Mouse (Mus musculus): ENCODE measurements around the gene Senp6. TPM values are rescaled to one million over a fixed set of nuclear protein-coding genes. Genes with fewer than 3 reads are reported as not detected.
"Not testable (repeated sequence)": the region's sequence is repeated elsewhere in the genome, so short reads cannot be mapped to it uniquely, and the experiment has no call there.

The Senp6 gene
- polyA plus RNA-seq, 1 experiment from 2014 or later: 41.6 TPM

GRCm38 (mm10) chr9:80037997-80038383 is 28.7 kb upstream of the Senp6 start:
- no peaks in the 10 kb centered on the region for H3K9me3 ChIP-seq (ENCODE audit: control insufficient read depth, low read length)
- H3K27me3 ChIP-seq (replicated peaks; ENCODE audit: control insufficient read depth, insufficient read depth, low read length): no peaks in the 10 kb centered on the region
- no peak overlapping the region for H3K4me2 ChIP-seq
- H3K9ac ChIP-seq (ENCODE audit: low read depth, low read length): no peak overlapping the region
- H3K4me3 ChIP-seq (ENCODE audit: low read depth, low read length): no peak overlapping the region
- no peak overlapping the region for H3K27ac ChIP-seq (ENCODE audit: low read depth, low read length)
- DNase-seq (ENCODE audit: low spot score): no peak
- H3K36me3 ChIP-seq (ENCODE audit: control insufficient read depth, insufficient read depth, low read length): no peaks in the 10 kb centered on the region
- H3K4me1 ChIP-seq (replicated peaks; ENCODE audit: control insufficient read depth, insufficient read depth, low read length): no peaks in the 10 kb centered on the region
- no peak for ATAC-seq (replicated peaks; ENCODE audit: low FRiP score)

- H3K27me3 ChIP-seq (replicated peaks; ENCODE audit: control insufficient read depth, insufficient read depth, low read length): no peaks in the 10 kb centered on the region
- no peak overlapping the region for H3K4me2 ChIP-seq
- H3K4me1 ChIP-seq (replicated peaks; ENCODE audit: control insufficient read depth, insufficient read depth, low read length): no peaks in the 10 kb centered on the region
- WGBS: 56% methylated on average over 2 of the region's 2 CpGs
- H3K4me3 ChIP-seq (ENCODE audit: low read depth, low read length): no peak overlapping the region
- no peak overlapping the region for H3K27ac ChIP-seq (ENCODE audit: low read depth, low read length)
- no peaks in the 10 kb centered on the region for H3K9me3 ChIP-seq (ENCODE audit: control insufficient read depth, low read length)
- DNase-seq (ENCODE audit: low spot score) (no peak), ATAC-seq (replicated peaks; ENCODE audit: low FRiP score) (no peak)
- no peaks in the 10 kb centered on the region for H3K36me3 ChIP-seq (ENCODE audit: control insufficient read depth, insufficient read depth, low read length)
- no peak overlapping the region for H3K9ac ChIP-seq (ENCODE audit: low read depth, low read length)
Measured at GRCm38 (mm10) chr9:80039296-80039815, 27.3 kb upstream of the Senp6 start.

DNA sequence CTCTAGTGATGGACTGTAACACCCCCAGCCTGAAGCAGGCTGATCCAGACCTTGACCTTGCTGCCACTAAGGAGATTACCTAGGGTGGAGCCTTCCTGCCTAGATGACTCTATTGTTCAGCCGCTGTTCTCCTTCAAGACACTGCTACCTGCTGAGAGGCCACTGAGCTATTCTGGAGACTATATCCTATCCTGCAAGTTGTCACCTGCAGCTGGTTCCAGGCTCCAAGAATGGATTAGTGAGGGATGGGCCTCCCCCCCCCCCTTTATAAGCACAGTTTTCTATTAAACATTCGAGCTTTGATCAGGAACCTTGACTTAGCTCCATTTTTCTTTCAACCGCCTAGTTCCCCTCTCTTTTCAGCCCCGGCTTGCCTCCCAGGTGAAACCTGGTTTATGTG is 22.4 kb upstream of the Senp6 start:
- not testable (repeated sequence) for H3K4me2 ChIP-seq; H3K9me3 ChIP-seq (ENCODE audit: control insufficient read depth, low read length); H3K9ac ChIP-seq (ENCODE audit: low read depth, low read length); DNase-seq (ENCODE audit: low spot score); H3K27ac ChIP-seq (ENCODE audit: low read depth, low read length); H3K4me1 ChIP-seq (replicated peaks; ENCODE audit: control insufficient read depth, insufficient read depth, low read length); H3K4me3 ChIP-seq (ENCODE audit: low read depth, low read length); H3K36me3 ChIP-seq (ENCODE audit: control insufficient read depth, insufficient read depth, low read length); H3K27me3 ChIP-seq (replicated peaks; ENCODE audit: control insufficient read depth, insufficient read depth, low read length); ATAC-seq (replicated peaks; ENCODE audit: low FRiP score)
- WGBS: 81% methylated on average over 4 of the region's 4 CpGs

GRCm38 (mm10) chr9:80049271-80049670 is 17.4 kb upstream of the Senp6 start:
- not testable (repeated sequence) for ATAC-seq (replicated peaks; ENCODE audit: low FRiP score)

GRCm38 (mm10) chr9:80052951-80053350 is 13.8 kb upstream of the Senp6 start:
- Histone ChIP-seq H3K9me3 (ENCODE audit: control insufficient read depth, low read length) (peaks cover 2% of the 10 kb centered on the region; the same call in 1 of the 2 replicates), H3K4me2 (no peak overlapping the region), H3K36me3 (ENCODE audit: control insufficient read depth, insufficient read depth, low read length) (no peaks in the 10 kb centered on the region), H3K27me3 (replicated peaks; ENCODE audit: control insufficient read depth, insufficient read depth, low read length) (no peaks in the 10 kb centered on the region), H3K27ac (ENCODE audit: low read depth, low read length) (no peak overlapping the region), H3K4me3 (ENCODE audit: low read depth, low read length) (no peak overlapping the region), H3K9ac (ENCODE audit: low read depth, low read length) (no peak overlapping the region), H3K4me1 (replicated peaks; ENCODE audit: control insufficient read depth, insufficient read depth, low read length) (no peaks in the 10 kb centered on the region)
- DNase-seq (ENCODE audit: low spot score) (no peak), ATAC-seq (replicated peaks; ENCODE audit: low FRiP score) (no peak)
- 77% methylated on average over 5 of the region's 5 CpGs for WGBS

More at GRCm38 (mm10) chr9:80049271-80049670, 17.4 kb upstream of the Senp6 start:
- H3K27ac ChIP-seq (ENCODE audit: low read depth, low read length); H3K36me3 ChIP-seq (ENCODE audit: control insufficient read depth, insufficient read depth, low read length); H3K4me2 ChIP-seq; H3K9ac ChIP-seq (ENCODE audit: low read depth, low read length); DNase-seq (ENCODE audit: low spot score); H3K4me3 ChIP-seq (ENCODE audit: low read depth, low read length); H3K27me3 ChIP-seq (replicated peaks; ENCODE audit: control insufficient read depth, insufficient read depth, low read length); H3K4me1 ChIP-seq (replicated peaks; ENCODE audit: control insufficient read depth, insufficient read depth, low read length); H3K9me3 ChIP-seq (ENCODE audit: control insufficient read depth, low read length): not testable (repeated sequence)
- WGBS: 69% methylated on average over 5 of the region's 5 CpGs

DNA sequence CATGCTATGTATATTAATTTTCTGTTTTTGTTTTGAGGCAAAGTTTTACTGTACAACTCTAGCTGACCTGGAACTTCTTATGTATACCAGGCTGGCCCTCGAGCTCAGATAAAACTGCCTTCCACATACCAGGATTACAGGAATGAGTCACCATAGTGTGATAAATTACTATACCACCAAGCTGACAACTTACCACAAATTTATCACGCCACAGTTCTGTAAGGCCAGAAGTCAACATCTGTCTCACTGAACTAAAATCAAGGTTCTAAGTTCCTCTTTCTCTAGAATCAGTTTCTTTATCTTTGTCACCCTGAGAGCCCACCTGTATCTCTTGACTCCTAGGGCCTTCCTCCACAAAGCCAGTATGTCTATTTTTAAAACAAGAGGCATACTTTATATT is 9.0 kb upstream of the Senp6 start:
- ATAC-seq (replicated peaks; ENCODE audit: low FRiP score) (no peak), DNase-seq (ENCODE audit: low spot score) (no peak)
- Histone ChIP-seq H3K27ac (ENCODE audit: low read depth, low read length) (no peak overlapping the region), H3K27me3 (replicated peaks; ENCODE audit: control insufficient read depth, insufficient read depth, low read length) (no peaks in the 10 kb centered on the region), H3K9me3 (ENCODE audit: control insufficient read depth, low read length) (peaks cover 2% of the 10 kb centered on the region; the same call in 1 of the 2 replicates), H3K9ac (ENCODE audit: low read depth, low read length) (no peak overlapping the region), H3K36me3 (ENCODE audit: control insufficient read depth, insufficient read depth, low read length) (no peaks in the 10 kb centered on the region), H3K4me3 (ENCODE audit: low read depth, low read length) (no peak overlapping the region), H3K4me1 (replicated peaks; ENCODE audit: control insufficient read depth, insufficient read depth, low read length) (no peaks in the 10 kb centered on the region), H3K4me2 (no peak overlapping the region)
- 26% methylated on average over 2 of the region's 2 CpGs for WGBS

DNA sequence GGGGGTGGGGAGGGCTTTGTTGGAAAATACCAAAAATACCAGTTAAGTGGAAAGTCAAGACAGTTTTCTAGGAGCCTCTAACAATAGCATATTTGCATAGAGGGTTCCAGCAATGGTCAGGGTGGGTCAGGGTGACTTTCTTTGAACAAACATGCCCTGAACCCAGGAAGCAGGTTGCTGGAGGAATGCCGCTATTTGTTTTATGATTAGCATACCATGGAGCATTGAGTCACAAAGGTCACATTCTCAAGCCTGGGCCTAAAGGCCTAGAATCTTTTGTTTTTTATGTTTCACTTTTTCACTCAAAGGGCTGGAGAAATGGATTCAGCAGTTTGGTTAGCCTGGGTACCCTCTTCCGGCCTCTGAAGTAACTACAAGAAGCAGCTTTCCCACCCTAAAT is 1.2 kb upstream of the Senp6 start:
- ATAC-seq (replicated peaks; ENCODE audit: low FRiP score); H3K27me3 ChIP-seq (replicated peaks; ENCODE audit: control insufficient read depth, insufficient read depth, low read length); H3K27ac ChIP-seq (ENCODE audit: low read depth, low read length); H3K9ac ChIP-seq (ENCODE audit: low read depth, low read length); H3K9me3 ChIP-seq (ENCODE audit: control insufficient read depth, low read length); H3K36me3 ChIP-seq (ENCODE audit: control insufficient read depth, insufficient read depth, low read length); H3K4me2 ChIP-seq; H3K4me3 ChIP-seq (ENCODE audit: low read depth, low read length); DNase-seq (ENCODE audit: low spot score): not testable (repeated sequence)
- H3K4me1 ChIP-seq (replicated peaks; ENCODE audit: control insufficient read depth, insufficient read depth, low read length): peaks cover 14% of the 10 kb centered on the region
- 89% methylated on average over 2 of the region's 2 CpGs for WGBS

GRCm38 (mm10) chr9:80067221-80068027 is 721 bp downstream of the Senp6 start:
- DNase-seq (ENCODE audit: low spot score): peak; percentile 81
- Histone ChIP-seq H3K4me3 (ENCODE audit: low read depth, low read length) (peak overlapping the region; percentile 97), H3K27ac (ENCODE audit: low read depth, low read length) (peak overlapping the region; percentile 98), H3K9ac (ENCODE audit: low read depth, low read length) (peak overlapping the region; percentile 99), H3K9me3 (ENCODE audit: control insufficient read depth, low read length) (no peaks in the 10 kb centered on the region), H3K4me2 (peak overlapping the region; percentile 68), H3K4me1 (replicated peaks; ENCODE audit: control insufficient read depth, insufficient read depth, low read length) (peaks cover 21% of the 10 kb centered on the region), H3K27me3 (replicated peaks; ENCODE audit: control insufficient read depth, insufficient read depth, low read length) (no peaks in the 10 kb centered on the region), H3K36me3 (ENCODE audit: control insufficient read depth, insufficient read depth, low read length) (no peaks in the 10 kb centered on the region)
- WGBS: under 1% methylated on average over 72 of the region's 93 CpGs
- ATAC-seq (replicated peaks; ENCODE audit: low FRiP score): peak; percentile 81

DNA sequence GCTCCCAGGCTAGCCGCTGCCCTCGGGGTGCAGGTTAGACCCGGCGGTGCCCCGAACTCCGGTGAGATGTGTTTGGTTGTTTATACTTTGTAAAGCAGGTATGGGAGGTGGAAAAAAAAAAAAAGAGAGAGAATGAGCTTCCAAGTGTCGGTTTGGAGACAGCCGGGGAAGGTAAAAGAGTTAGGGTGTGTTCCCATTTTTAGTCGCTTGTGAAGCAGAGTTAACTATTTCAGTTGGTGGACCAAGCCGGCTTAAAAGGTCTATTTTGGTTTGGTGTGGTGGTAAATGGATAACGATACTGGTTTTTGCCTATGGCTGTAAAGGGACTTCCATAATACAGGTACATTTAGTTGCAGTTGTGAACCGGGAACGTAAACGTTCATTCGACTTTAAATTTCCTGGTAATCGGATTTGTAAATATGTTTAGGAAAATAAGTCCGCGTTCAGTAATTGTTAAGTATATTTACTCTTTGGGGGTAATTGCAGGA is 1.4 kb downstream of the Senp6 start:
- Histone ChIP-seq H3K4me1 (replicated peaks; ENCODE audit: control insufficient read depth, insufficient read depth, low read length) (peaks cover 21% of the 10 kb centered on the region), H3K27ac (ENCODE audit: low read depth, low read length) (peak overlapping the region; percentile 98), H3K9me3 (ENCODE audit: control insufficient read depth, low read length) (no peaks in the 10 kb centered on the region), H3K27me3 (replicated peaks; ENCODE audit: control insufficient read depth, insufficient read depth, low read length) (no peaks in the 10 kb centered on the region), H3K4me2 (peak overlapping the region; percentile 68), H3K36me3 (ENCODE audit: control insufficient read depth, insufficient read depth, low read length) (no peaks in the 10 kb centered on the region), H3K4me3 (ENCODE audit: low read depth, low read length) (peak overlapping the region; percentile 97), H3K9ac (ENCODE audit: low read depth, low read length) (peak overlapping the region; percentile 99)
- under 1% methylated on average over 18 of the region's 18 CpGs for WGBS
- DNase-seq (ENCODE audit: low spot score) (peak; percentile 72), ATAC-seq (replicated peaks; ENCODE audit: low FRiP score) (no peak)

All from liver, embryonic 11.5 days (tissue).